Mouse (Mus musculus) adrenal gland, adult (tissue): Measurements from ENCODE around the gene Mst1.

Experiments
- DNase-seq, 2 experiments: peaks; one replicate each; pipeline ENCODE4 v3.0.0; 2022 to 2023; ENCODE audit warnings: low spot score in 1 of 2; ENCODE audit not compliant: inconsistent age in 2 of 2

The Mst1 gene

DNA sequence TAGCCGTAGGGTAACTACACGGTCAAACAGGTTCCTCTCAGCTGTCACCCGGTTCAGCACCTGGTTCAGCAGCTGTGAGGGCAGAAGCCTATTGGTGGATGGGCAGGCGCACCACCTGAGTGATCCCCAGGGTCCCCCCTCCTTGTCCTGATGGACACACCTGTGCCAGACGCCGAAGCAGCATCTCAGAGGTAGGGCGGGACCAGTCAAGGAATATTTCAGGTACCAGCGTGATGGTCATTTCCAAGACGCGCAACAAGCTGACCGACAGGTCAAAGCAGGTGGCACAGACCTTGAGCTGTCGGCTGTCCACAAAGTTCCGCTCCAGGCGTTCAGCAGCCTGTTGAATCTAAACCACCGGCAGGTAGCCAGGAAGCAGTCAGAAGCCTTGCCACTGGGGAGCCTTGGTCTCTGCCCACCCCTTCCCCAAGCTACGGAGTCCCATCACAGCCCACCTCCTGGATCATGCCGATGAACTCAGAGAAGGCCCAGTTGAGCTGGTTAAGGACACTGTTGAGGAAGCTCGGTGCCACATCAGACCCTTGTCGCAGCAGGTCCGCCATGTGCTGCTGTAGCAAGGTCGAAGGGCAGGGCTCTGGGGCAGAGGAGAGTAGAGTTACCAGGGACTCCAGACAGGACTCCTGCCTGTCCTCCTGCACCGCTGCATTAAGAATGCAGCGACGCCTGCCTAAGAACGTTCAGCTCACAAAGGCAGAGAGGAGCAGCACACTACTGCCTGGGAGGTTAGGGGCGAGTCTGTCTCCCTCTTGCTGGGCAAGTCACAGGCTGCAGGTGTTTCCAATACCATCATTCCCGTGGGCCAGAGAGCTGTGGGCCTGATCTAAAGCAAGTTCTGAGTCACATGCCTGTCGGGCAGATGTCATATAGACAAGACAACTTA is 23.6 kb upstream of the Mst1 start:
- DNase-seq = no peak

DNA sequence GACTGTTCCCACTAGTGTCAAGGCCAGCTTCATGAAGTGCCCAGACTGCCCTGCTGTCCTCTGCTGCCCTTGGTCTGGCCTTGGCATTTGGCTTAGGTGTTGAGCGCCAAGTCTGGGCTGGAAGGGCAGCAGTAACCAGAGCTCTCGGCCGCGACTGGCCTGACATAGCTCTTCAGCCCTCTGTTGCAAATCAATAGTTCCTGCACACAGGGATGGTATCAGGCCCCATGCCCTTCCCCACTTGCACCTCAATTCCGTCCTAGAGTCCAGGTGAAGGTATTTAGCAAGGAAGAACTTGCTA is 23.0 kb upstream of the Mst1 start:
- DNase-seq = peak; percentile 85 to 91

- DNase-seq = no peak
Measured at GRCm38 (mm10) chr9:108058291-108058690, 21.9 kb upstream of the Mst1 start.

DNA sequence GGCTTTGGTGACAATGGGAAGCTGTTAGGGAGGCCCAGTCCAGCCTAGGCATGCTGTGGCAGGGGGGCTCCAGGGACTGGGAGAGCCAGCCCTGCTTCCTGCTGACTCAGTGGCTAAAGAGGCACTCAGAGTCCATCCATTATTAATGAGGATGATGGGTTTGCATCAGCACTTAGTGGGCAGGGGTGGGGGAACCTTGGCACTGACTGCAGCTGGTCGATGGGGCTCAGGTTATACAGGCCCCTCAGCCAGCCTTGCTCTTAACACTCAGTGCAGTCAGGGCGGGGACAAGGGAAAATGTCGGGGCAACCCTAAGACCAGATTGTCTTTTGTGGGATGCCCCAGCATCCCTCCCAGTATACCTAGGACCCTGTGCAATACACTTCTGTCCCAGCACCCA is 18.1 kb upstream of the Mst1 start:
- DNase-seq = peak in 1 of 2 experiments; percentile 9

- no peak for DNase-seq
Measured at GRCm38 (mm10) chr9:108063361-108063760, 16.9 kb upstream of the Mst1 start.

DNA sequence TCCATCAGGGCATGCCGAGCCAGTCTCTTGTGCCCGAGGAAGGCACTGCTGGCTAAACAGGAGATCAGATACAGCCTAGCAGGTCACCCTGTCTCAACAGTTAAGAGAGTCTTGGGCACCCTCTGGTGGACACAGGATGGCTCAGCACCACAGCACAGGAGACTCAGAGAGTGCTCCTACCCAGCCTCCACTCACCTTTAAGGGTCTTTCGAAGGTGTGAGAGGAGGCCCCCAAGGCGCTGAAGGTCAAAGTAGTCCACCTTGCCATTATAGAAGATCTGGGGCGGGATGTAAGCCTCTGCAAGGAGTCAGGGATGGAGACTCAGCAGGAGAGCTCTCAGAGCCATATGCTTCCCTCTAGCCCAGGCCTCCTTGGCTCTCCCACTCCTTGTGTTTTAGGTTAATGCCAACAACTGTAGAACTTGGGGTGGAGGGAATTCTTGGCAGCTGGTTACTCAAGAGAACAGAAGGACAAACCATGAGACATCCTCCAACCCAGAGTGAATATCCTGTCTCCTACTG is 14.7 kb upstream of the Mst1 start:
- DNase-seq = peak; percentile 75 to 90

DNA sequence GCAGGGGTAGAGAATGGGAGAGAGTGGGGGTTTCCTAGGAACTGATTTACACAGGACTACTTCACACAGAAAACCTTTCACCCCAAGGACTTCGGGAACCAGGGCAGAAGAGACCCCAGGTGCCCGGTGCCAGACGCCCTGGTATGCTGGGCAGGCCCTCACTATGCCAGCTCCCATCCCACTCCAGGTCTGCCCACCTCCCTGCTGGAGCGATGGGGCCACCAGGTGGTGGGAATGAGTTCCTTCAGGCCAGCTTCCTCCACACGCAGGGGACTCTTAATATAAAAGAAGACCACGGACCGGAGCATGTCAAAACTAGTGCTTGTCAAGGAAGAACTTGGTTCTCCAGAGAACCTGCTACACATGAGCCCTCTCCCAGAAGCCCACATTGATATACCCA is 13.0 kb upstream of the Mst1 start:
- DNase-seq = no peak

- peak; percentile 82 to 94 for DNase-seq
Measured at GRCm38 (mm10) chr9:108067900-108068299, 12.3 kb upstream of the Mst1 start.

GRCm38 (mm10) chr9:108069007-108069406 is 11.2 kb upstream of the Mst1 start:
- DNase-seq = no peak

GRCm38 (mm10) chr9:108069529-108069928 is 10.7 kb upstream of the Mst1 start:
- no peak for DNase-seq

GRCm38 (mm10) chr9:108071801-108072200 is 8.4 kb upstream of the Mst1 start:
- DNase-seq = no peak

DNA sequence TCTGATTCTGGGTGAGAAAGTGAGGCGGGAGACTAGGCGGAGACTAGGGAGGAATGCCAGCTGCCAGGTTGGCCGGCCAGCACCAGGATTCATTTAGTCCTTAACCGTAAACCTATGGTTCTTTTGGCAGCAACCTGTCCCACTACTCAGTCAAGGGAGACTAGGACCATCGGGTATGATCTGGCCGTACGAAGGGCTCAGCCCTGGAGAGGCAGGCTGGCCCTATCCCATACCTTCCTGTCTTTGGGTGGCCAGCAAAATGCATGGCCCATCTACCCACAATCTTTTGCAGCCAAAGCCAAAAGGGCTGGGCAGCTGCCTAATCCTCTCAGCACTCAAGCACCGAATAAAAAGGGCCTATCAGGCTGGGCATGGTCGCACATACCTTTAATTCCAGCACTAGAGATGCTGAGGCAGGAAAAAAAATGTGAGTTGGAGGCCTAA is 7.7 kb upstream of the Mst1 start:
- no peak for DNase-seq

GRCm38 (mm10) chr9:108073141-108073930 is 6.9 kb upstream of the Mst1 start:
- no peak for DNase-seq

DNA sequence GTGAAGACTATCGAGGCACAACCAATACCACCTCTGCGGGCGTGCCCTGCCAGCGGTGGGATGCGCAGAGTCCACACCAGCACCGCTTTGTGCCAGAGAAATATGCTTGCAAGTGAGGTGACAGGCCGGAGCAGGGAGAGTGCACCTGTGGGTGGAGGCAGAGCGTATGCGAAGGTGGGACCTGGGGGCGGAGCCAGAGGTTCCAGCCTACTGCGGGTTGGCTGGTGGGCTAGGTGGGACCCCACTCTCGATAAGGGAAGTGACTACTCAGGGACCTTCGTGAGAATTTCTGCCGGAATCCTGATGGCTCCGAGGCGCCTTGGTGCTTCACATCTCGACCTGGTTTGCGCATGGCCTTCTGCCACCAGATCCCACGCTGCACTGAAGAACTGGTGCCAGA is 2.3 kb downstream of the Mst1 start:
- no peak for DNase-seq

DNA sequence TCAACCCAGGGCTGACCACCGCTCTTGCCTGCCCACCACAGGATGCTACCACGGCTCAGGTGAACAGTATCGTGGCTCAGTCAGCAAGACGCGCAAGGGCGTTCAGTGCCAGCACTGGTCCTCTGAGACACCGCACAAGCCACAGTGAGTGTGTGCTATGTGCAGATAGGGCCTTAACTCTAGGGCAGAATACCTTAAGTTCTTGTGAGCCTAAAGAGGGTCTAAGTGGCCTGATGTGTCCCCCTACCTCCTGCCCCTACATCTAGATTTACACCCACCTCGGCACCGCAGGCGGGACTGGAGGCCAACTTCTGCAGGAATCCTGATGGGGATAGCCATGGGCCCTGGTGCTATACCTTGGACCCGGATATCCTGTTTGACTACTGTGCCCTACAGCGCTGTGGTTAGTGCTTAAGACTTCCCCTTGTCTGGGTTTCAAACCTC is 2.8 kb downstream of the Mst1 start, which contains the start of gene Rnf123:
Gene Rnf123 (minus strand): TSS at position 359 of the 444 bp plus-strand sequence.
- no peak for DNase-seq

GRCm38 (mm10) chr9:108083561-108083960 is 3.3 kb downstream of the Mst1 start:
- DNase-seq = peak in 1 of 2 experiments; percentile 57

DNA sequence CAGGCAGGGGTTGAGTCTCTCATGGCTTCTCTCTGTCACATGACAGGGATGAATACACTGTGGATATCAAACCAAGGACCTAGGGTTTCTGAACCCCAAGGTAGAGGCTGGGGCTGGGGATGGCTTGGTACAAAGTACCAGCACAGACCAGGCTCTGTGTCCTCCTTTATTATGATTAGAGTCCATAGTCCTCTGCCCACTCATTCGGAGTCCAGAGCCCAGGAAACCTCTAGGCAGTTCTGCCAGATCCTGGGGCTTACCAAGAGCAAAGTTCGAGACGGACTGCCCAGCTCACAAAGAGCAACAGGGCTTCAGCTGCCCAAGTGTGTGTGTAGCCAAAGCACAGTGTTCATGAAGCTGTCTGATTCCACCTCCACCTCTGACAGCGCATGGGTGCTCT is 5.0 kb downstream of the Mst1 start:
- no peak for DNase-seq

- DNase-seq = no peak
Measured at GRCm38 (mm10) chr9:108090611-108091120, 10.4 kb downstream of the Mst1 start.

GRCm38 (mm10) chr9:108093586-108093985 is 13.3 kb downstream of the Mst1 start:
- DNase-seq = peak; percentile 28 to 58

- DNase-seq = peak; percentile 97 to 99
Measured at GRCm38 (mm10) chr9:108094184-108094941, 14.1 kb downstream of the Mst1 start, which contains the start of gene Apeh. Apeh (minus strand) TSS chr9:108094606.

GRCm38 (mm10) chr9:108094998-108095411 is 14.8 kb downstream of the Mst1 start:
- DNase-seq = peak; percentile 61 to 79
